Mouse (Mus musculus): Measurements from ENCODE around the gene Trpm3.

- TF ChIP-seq CTCF (IDR thresholded peaks at IDR 0.05; ENCODE audit: low read depth) (no peak), EP300 (IDR thresholded peaks at IDR 0.05; ENCODE audit: low read depth) (no peak)
Observed at GRCm38 (mm10) chr19:22303021-22303951, 164.4 kb downstream of the Trpm3 start.
